Mouse (Mus musculus) T-helper 1 cell (primary cell): ENCODE measurements around the gene Tollip.

ENCODE experiments used
- in situ Hi-C: fragments of 300-600 bp; cut with MboI, MseI; formaldehyde crosslinking; loops from one replicate; pipeline ENCODE4 v1.15.1; 2025; ENCODE audit warnings: high pct_unique_total_duplicates

Gene Tollip

DNA sequence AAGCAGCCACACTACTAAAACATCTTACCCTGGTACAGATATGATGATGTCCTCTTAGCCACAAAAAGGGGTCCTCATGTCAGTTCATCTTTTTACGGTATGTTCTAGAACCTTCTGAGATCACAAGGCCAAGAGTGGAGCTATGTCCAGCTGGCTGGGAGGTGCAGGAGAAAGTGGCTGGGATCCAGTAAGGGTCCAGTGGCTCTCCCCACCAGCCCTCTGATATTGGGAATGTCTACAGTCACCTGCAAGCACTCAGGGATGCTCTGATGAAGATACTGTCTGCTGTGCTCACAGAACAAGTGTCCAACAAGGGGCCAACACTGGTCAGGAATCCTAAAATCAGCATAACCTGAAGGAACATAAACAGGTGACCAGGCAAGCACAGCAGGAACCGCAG is at the start of gene Tollip:
Gene Tollip, minus strand, starts transcription at position 101 of the 400 bp plus-strand sequence.
- in situ Hi-C loops: no loop called here

DNA sequence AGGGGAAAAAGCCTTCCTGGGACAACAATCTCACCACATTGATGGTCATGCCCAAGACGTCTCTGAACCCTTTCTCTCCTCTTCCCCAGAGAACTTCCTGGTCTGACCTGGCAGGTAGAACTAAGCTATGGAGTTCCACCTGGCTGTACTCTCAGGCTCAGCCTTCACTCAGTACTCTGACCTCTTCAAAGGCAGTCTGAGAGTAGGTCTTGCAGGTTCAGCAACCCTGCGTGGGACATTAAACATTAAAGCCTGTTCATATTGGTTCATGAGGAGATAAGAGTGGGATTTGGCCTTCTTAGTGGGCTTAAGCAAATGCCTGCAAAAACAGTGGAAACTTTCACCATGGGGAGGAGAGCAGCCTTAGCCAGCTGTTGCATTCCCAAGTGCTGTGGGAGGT is 48.0 kb upstream of the Tollip start:
- in situ Hi-C loops: no loop called here

DNA sequence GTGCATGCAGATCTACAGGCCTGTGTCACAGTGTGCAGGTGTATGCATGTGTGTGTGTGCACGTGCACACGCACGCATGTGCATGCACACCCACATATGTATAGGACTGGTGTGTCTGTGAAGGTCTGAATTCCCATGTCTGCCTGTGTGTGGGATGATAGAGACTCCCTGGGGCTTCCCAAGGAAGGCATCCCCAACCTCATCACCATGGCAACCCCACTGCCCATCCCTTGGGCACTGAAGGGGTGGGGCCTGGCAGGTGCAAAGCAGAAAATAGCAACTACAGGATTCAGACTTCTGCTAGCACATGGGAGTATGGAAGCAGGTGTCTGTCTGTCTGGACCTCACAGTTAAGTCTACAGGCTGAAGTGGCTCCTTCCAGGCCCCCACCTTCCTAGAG is 44.2 kb upstream of the Tollip start:
- in situ Hi-C loops: no loop called here

DNA sequence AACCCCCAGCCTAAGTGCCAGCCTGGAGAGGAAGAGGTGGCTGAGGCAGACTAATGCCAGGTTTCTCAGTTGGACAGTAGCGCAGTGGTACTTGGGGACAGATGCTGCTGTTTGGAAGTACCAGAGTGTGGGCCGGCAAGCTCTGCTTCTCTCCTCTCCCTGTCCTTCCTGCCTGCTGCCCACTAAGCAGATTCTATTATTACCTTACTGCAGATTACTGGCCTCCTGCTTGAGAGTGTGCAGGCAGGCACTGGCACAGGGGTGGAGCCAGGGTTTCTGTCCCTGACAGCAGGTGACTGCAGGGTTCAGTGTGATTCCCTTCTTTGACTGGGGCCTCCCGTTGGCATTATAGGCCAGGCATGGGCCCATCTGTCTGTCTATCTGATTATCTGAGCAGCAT is 43.2 kb upstream of the Tollip start:
- in situ Hi-C loops: no loop called here

DNA sequence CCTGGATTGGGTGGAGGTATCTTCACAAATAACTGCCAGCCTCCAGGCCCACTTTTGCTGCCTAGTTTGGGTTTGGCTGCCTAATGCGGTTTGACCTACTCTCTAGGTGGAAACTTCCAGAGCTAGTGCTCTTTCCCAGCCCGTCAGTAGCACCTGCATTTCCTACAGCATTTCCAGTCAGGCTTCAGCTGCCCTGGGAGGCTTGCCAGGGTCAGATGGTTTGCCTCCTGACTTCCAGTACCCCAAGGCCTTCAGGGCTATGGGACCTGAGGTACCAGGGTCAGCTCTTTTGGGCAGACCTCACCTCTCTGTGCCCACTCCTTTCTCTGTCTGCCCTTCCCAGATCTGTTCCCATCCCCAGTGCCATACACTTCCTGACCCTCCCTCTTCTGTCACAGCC is 42.6 kb upstream of the Tollip start:
- in situ Hi-C loops: no loop called here

DNA sequence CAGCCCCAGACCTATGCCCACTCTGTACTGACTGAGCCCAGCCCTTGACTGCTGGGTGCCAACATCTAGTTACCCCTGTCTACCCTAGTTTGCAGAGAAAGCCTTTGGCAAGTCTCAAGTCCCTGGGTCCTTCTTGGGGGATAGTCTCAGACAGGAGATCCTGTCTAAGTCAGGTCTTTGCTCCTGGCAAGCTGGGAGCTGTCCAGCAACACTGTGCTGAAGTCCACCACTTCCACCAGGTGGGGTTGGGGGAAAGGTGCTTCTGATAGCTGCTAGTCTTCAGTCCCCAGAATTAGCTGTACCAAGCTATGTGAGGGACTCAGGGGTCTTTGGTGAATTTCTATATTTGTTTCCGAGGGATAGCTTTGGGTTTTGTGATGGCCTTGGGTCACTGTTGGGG is 40.8 kb upstream of the Tollip start:
- in situ Hi-C loops: no loop called here

DNA sequence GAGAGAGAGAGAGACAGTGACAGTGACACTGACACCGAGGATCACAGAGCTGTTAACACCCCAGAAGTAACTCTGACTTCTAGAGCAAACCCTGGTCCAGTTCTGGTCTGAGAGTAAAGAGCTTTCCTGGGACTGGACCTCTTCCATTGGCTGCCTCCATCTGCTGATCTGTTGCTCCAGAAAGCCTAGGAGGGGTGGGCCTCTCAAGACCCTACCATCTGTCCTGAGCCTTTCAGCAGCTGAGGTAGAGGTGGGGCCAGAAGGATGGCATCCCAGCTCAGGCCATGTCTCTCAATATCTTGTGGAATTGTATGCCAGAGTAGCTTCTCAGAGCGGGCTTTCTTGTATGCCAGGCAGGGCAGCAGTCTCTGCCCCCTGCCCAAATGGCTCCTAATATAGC is 39.9 kb upstream of the Tollip start:
- in situ Hi-C loops: no loop called here

DNA sequence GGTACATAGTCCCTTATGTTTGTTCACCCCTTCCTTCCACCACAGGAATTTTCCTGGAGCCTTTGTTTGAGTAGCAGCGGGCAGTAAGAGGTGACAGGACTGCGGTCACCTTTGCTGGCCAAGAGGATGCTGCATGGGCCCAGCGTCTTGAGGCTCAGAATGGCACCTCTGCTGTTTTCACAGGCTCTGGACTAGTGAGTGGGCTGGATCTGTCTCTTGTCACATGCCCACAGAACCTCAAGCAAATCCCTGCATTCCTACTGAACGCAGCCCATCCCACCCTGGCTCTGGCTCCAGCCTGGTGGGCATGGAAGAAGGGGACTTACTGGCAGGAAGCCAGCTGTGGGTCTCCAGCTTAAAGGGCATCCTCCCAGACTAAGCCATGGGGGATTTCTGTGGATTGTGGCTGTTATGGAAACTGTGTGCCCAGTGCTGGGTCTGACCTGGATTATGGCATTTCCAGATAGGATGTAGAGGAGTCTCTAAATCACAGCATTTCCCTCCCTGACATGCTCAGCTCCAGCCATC is 39.3 kb upstream of the Tollip start:
- in situ Hi-C loops: no loop called here

DNA sequence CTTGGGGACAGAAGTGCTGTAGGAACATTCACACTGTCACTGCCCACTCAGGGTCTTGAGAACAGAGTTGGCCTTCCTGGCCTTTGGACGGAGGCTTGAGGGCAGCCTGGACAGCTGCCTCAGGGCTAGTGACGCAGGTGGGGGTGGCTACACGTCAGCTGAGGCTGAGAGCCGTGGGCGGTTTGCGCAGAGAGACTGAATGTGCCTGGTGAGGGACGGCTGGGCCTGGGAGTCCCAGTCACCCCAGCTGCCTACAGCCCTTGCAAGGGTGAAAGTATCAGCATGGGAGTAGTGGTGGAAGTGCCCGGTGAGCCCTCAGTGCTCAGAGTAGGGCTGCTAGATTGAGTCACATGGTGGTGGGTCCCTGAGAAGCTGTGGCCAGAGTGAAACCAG is 37.9 kb upstream of the Tollip start:
- in situ Hi-C loops: no loop called here

DNA sequence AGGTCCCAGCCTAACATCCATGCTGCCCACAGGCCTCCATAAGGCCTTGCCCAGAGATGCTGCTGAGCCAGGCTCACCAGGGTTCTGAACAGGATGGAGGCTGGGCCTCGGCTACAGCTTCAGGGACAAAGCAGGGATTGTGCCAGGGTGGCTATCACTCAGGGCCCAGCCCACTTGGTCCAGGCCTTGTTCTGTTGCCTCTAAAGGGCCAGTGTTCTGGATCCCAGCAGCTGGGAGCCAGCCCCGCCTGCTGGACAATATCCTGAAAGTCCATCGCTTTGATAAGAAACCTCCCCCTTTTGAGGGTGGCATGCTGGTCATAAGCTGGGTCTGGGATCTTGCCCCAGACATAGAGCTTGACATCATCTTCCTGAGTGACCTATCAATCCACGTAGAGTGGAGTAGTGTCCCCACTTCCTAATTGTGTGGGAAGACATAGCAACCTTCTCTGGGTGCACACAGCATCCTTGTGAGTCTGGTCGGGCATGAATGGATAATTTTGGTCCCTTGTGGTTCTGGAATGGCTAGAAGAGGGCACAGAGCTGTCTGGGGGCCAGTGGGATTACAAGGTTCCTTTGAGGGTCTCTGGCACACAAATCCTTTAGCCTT is 37.4 kb upstream of the Tollip start:
- in situ Hi-C loops: no loop called here

DNA sequence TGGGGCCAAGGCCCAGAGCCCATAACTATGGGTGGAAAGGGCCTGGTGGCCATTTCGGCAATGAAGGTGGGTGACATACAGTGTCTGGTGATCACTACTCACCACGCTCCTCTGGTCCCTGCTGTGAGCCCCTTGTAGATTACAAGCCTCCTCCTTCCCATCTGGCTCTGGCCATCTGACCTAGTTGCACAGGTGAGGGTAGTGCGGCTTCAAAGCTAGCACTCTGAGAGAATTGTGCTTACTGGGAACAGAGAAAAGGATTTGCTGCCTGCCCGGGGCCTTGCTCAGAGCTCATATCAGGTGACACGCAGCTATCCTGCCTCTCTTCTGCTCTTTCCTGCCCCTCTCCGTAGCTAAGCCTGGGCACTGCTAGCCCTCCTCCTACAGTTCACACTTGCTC is 35.3 kb upstream of the Tollip start:
- in situ Hi-C loops: no loop called here

DNA sequence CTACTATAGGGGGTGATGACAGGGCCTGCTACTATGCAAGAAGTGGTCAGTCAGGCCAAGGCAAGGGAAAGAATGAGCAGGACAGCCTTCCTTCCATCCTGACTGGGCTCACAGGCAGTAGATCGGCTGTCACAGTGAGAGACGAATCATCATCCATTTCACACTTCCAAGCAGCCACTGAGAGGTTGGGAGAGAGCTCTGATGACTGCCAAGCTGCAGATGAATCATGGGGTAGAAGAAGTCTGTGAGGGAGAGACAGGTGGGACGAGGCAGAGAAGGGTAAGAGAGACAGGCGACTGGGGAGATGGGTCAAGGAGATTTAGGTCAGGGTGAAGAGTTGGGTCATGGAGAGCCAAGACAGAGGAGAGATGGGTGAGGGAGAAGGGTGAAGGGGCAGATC is 34.6 kb upstream of the Tollip start:
- in situ Hi-C loops: no loop called here

DNA sequence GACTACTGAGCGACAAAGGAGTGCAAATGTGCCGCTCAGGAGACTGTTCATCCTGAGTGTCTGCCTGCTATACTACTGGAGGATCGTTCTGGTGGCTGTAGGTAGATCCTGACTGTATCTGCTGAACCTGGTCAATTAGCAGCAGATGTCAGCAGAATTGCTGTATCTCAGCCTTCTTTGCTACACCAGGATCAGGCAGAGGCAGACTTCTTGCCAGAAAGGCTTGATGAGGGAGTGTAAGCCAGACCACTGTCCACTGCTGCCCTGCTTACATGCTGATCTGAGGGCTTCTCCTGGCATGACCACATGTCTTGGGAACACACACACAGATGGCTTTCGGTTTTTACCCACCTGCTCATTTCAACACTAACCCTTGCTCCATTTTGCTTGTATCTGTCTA is 33.5 kb upstream of the Tollip start:
- in situ Hi-C loops: no loop called here

DNA sequence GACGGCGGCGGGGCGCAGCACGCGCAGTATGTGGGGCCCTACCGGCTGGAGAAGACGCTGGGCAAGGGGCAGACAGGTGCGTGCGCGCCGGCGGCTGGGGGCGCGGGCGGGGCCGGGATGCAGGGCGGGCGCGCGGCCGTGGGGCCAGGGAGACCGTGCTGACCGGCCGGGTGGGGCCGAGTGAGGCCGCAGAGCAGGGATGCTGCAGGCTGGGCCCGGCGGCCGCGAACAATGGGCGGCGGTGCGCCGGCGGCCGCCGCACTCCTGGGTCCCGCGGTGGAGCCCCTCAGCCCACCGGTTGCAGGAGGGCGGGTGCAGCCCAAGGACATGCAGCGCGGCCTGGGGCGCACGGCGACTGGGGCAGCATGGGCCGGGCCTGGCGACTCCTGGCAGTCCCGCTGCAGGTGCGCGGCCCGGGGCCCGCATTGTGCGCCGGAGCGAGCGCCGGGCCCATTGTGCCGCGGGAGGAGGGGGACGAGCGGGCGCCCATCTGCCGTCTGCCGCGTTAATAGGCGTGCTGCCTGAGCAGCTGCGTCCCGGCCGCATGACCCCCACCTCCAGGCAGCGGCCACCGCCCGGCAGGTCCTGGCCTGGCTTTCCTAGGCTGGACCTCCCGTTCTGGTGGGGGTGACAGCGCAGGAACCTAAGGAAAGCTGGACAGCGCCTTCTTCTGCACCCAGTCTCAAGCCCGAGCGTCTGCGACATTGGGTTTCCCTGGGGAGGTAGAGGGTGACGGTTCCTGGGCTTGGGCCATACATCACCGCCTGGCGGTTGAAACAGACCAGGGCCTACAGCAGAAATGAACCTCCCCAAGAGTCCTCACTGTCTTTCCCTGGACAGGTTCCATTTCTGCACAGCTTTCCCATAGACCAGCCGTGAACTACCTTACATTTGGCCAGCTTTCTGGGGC is 32.1 kb upstream of the Tollip start:
- in situ Hi-C loops: no loop called here

DNA sequence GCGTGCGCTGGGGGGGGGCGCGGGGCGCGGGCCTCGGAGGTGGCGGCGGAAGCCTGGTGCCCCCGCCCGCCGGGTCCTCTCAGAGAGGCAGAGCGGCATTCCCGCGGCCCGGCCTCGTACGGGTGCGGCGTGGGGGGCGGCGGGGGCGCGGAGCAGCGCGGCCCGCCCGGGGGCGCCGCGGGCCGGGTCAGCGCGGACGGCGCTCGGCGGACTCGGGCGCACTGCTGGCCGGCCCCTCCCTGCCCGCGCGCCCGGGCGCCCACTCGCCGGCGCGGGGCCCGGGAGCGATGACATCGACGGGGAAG is 31.4 kb upstream of the Tollip start:
- in situ Hi-C loops: no loop called here

DNA sequence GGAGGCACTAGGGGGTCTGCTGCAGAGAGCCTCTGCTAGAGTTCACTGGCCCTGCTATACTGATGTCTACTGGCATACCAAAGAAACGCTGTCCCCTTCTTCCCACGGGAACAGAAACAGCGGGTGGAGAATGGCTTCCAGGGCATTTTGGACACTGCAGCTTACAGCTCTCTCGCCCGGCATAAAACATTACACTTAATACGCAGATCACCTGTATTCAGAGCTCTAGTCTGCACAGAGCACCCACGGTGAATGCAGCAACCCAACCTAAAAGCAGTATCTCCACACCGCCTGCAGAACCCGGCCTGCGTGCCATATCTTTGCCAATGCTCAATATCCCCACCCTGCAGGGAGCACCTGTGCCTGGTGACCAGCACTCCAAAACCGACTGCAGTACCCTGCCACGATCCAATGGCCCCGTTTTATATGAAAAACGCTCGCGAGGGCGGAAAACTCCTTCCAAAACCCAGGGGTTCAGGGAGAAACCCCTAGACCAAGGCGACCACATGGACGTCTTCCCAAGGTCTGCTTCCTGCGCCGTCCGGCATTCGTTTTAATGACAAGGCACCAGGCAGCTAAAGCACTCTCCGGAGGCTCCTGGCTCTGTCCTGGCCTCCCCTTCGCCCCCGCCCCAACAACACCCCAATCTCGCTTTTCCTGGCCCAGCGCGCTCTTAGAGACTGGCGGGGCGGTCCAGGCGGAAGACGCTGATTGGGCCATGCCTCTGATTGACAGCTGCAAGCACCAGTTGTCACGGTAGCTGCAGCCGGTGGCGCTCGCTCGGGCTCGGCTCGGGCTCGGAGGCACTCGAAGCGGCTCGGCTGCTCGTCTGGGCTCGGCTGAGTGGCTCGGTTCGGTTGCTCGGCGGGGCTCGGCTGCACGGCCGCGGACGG is 30.8 kb upstream of the Tollip start, which contains the start of gene Brsk2:
Gene Brsk2, plus strand, starts transcription at position 846 of the 893 bp plus-strand sequence.
- in situ Hi-C loops: no loop called here

DNA sequence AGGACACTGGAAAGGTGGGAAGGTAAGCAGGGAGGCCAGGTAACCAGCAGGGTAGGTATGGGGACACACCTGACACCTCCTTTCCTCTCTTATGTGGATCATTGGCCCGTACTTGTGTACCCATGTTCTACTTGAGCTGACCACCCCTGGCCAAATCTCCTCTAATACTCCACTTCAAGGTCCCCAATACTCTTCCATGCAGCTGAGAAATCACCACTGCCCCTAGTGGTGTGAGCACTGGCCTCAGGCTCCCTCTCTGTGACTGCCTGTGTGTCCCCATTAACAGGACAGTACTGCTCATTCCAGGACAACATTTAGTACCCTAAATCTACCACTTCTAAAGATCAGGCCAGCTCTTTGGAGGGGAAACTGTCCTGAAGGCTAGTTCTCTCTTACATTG is 29.7 kb upstream of the Tollip start:
- in situ Hi-C loops: no loop called here

DNA sequence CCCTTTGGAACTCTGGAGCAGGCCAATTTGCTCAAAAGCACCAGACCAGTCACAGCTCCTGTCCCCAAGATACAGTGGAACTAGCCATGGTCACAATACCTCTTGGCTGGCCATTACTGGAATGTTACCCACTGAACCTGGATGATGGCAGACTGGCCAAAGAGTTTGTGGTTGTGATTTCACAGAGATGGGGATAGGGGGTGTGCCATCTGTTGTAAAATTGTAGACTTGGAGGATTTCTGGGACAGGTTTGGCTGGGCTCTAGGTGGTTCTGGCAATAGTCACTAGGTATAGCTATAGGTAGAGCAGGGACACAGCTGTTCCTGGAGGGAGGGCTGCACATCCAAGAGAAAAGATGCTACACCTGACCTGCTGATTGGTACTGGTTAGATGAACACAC is 29.2 kb upstream of the Tollip start:
- in situ Hi-C loops: no loop called here

DNA sequence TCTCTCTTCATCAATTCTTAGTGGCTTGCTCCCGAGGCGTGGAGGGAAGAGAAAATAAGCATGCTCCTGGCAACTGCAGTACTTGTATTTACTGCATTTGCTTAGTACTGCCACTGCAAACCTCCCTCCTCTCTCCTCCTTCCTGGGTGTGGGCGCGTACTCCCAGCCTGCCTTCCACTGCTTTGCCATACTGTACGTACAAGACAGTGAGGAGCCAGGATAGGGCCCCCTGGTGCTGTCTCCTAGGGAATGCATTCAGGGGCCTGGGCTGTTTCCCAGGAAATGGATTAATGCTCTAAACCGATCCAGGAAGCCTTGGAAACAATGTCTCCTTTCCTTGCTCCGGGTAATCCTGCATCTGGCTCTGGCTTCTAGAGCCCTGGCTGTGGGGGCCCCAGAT is 27.6 kb upstream of the Tollip start:
- in situ Hi-C loops: no loop called here

DNA sequence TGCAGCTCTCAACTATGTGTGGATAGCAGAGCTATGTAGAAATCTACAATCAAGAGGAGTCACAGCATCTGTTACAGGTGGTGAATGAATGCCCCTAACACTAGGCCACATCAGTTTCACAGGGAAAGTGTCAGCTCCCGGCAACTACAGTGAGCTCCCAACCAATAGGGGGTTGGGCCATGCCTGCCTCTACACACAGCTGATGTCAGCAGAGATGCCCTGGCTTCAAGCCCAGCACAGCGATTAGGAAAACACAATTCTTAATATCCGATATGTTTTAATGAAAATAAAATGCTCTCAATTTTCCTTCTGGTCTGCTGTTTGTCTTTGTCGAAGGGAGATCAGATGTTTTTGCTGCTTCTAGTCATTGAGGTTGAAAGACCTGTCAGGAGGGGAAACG is 25.1 kb upstream of the Tollip start:
- in situ Hi-C loops: no loop called here

DNA sequence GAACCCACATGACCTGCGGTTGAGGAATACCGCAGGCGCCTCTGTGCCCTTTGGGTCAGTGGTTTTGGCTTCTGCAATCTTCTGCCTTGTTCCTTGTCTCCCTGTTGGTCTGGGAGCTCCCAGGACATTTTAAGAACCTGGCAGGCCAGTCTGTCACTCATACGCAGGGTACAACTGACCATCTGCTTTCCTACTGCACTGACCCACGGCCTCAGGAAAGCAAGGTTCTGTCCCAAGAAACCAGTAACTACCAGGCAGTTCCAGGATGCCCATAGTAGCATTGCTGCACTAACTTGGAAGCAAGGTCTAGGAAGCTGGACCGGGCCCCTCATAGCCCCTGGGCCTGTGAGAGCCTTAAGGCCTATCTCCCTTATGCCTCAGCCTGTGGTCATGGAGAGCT is 16.6 kb upstream of the Tollip start:
- in situ Hi-C loops: no loop called here
